Mouse (Mus musculus) neural tube, embryonic 15.5 days (tissue): ENCODE measurements around the gene Grm1. TPM values are rescaled to one million over a fixed set of nuclear protein-coding genes. Genes with fewer than 3 reads are reported as not detected.

Experiments used
- ATAC-seq: fragments of 200-750 bp; cut with Nextera tagmentation; 2 replicates; pipeline ENCODE4 v1.8.0; 2017; ENCODE audit warnings: mild to moderate bottlenecking, moderate TSS enrichment, moderate library complexity; ENCODE audit not compliant: low FRiP score
- H3K27ac ChIP-seq: fragments of 300-500 bp; sonication (generic); replicated peaks from 2 replicates; pipeline ENCODE4 v1.5.1; 2015; ENCODE audit warnings: mild to moderate bottlenecking, inconsistent platforms
- H3K27me3 ChIP-seq: fragments of 300-500 bp; sonication (generic); replicated peaks from 2 replicates; pipeline ENCODE4 v1.6.1; 2015; ENCODE audit warnings: inconsistent platforms
- H3K36me3 ChIP-seq: fragments of 300-500 bp; sonication (generic); 2 replicates; pipeline ENCODE4 v1.6.1; 2015; ENCODE audit warnings: inconsistent platforms
- H3K4me1 ChIP-seq: fragments of 300-500 bp; sonication (generic); 2 replicates; pipeline ENCODE4 v1.6.1; 2015; ENCODE audit warnings: inconsistent platforms
- H3K4me2 ChIP-seq: fragments of 300-500 bp; sonication (generic); 2 replicates; pipeline ENCODE4 v1.6.1; 2015; ENCODE audit warnings: inconsistent platforms, mild to moderate bottlenecking, moderate library complexity
- H3K4me3 ChIP-seq: fragments of 300-500 bp; sonication (generic); replicated peaks from 2 replicates; pipeline ENCODE4 v1.5.1; 2015; ENCODE audit warnings: mild to moderate bottlenecking, inconsistent platforms
- H3K9ac ChIP-seq: fragments of 300-500 bp; sonication (generic); replicated peaks from 2 replicates; pipeline ENCODE4 v1.6.1; 2015; ENCODE audit warnings: mild to moderate bottlenecking, inconsistent platforms
- H3K9me3 ChIP-seq: fragments of 300-500 bp; sonication (generic); replicated peaks from 2 replicates; pipeline ENCODE4 v1.6.1; 2016; ENCODE audit warnings: inconsistent platforms
- WGBS: fragments of 180-500 bp; shearing (Covaris S2); methylation state at CpG from one replicate; pipeline ENCODE4 v1.1.7; 2015; ENCODE audit warnings: mixed read lengths; 5-methylcytosine and 5-hydroxymethylcytosine counted together
- polyA plus RNA-seq: library from polyadenylated mRNA; unstranded; fragments of >200 nt; fragmentation: Nextera tagmentation; extraction: Ambion mirVana; gene quantifications from 2 replicates; pipeline ENCODE4 v1.2.1, GENCODE M21; 2015

Gene Grm1
- polyA plus RNA-seq, 1 experiment from 2014 or later = 7.3 TPM

DNA sequence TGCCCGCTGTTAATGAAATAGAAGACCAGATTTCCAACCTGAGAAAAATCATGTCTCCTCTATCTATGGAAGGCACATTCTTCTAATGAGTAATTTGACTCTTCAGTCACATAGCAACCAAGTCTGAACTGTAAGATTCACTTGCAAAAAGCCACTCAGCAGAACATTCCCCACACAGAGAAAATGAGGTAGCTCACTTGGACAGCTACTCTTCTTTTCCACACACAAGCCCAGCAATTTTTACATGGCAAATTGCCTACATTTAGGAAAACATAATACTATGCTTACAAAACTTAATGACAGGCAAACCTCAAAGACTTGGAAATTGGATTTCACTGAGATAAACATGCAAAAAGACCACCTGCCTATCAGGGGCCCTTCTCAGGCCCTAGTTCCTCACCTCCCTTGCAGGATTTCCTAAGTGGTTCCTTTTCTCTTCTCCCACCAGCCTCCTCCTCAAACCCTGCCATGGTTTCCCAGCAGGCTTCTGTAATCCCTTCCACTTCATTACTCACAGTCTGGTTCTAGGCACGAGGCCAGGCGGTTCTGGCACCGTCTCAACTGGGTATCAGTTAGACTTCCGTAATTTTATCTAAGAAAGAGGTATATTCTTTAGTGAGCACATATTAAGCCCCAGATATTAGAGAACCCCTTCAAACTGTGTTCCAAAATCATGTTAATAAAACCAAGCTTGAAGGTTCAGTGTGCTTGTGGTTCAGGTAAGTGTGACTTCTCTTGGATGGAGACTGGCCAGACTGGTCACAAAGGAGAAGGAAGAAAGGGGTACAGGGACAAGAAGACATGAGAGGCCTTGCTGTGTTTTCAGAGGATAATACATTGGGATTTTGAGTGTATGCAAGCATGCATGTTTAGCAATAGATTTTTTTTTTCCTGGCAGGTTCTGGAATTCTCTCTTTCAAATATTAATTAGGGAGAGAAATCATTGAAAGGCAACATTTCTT lies 269.1 kb downstream of the Grm1 start:
- H3K4me2 ChIP-seq = no peak overlapping the region
- no peak overlapping the region for H3K27ac ChIP-seq
- H3K36me3 ChIP-seq = no peaks in the 10 kb centered on the region
- H3K4me1 ChIP-seq = no peaks in the 10 kb centered on the region
- 0 out of 2 replicates have a peak, but pooled peaks have one; percentile 73 for ATAC-seq
- no peak overlapping the region for H3K4me3 ChIP-seq
- H3K9me3 ChIP-seq = no peaks in the 10 kb centered on the region
- no peaks in the 10 kb centered on the region for H3K27me3 ChIP-seq
- H3K9ac ChIP-seq = no peak overlapping the region
- 60% methylated on average over 5 of the region's 5 CpGs for WGBS

DNA sequence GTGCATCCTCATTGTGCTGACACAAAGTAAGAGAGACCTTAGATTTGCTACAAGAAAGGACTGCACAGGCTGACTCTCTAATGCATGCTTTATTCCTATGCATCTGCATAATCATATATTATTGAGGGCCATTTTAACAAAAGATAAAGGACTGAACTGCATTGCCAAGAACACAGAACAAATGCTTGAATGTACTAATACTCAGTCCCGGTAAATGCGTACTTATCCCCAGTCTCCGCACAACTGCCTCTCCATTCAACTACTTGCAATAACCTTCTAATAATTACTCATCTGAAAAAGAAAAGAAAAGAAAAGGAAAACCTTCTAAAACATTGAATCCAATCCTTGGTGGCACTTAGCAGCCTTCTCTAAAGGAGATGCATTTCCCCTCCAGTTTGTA lies 272.4 kb downstream of the Grm1 start:
- H3K9ac ChIP-seq = no peak overlapping the region
- H3K27ac ChIP-seq = no peak overlapping the region
- no peaks in the 10 kb centered on the region for H3K9me3 ChIP-seq
- no peak overlapping the region for H3K4me3 ChIP-seq
- H3K4me2 ChIP-seq = no peak overlapping the region
- H3K27me3 ChIP-seq = no peaks in the 10 kb centered on the region
- WGBS = 81% methylated on average over 3 of the region's 3 CpGs
- ATAC-seq = no peak
- no peaks in the 10 kb centered on the region for H3K4me1 ChIP-seq
- H3K36me3 ChIP-seq = no peaks in the 10 kb centered on the region

DNA sequence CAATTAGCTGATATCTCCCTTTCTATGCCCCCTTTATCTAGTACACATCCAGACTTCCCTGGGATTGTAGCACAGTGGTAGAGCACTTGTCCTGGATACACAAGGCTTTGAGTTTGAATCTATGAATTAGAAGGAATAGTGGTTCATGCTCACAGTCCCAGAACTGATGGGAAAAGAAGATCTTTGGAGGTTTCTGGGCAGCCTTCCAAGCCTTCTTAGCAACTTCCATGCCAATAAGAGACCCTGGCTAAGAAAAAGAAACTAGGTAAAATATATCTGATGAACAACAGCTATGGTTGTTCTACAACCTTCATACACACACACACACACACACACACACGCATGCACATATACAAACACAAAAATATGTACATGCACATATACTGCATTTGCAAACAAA lies 286.8 kb downstream of the Grm1 start:
- Histone ChIP-seq H3K27ac (no peak overlapping the region), H3K4me3 (no peak overlapping the region), H3K9ac (no peak overlapping the region), H3K4me2 (no peak overlapping the region), H3K9me3 (no peaks in the 10 kb centered on the region), H3K4me1 (no peaks in the 10 kb centered on the region), H3K36me3 (no peaks in the 10 kb centered on the region), H3K27me3 (no peaks in the 10 kb centered on the region)
- WGBS = 100% methylated on average over 1 of the region's 1 CpGs
- no peak for ATAC-seq

DNA sequence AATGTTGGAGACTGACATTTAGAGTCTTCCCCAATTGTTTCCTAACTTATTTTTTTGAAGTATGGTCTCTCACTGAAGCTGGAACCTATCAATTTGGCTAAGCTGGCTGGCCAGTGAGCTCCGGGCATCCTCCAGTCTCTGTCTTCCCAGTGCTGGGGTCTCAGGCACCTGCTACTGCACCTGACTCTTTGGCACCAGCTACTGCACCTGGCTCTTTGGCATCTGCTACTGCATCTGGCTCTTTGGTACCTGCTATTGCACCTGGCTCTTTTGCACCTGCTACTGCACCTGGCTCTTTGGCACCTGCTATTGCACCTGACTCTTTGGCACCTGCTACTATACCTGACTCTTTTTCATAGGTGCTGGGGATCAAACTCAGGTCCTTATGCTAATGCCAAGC lies 291.7 kb downstream of the Grm1 start:
- Histone ChIP-seq H3K36me3 (no peaks in the 10 kb centered on the region), H3K27ac (no peak overlapping the region), H3K4me1 (no peaks in the 10 kb centered on the region), H3K9ac (no peak overlapping the region), H3K9me3 (no peaks in the 10 kb centered on the region), H3K4me2 (no peak overlapping the region), H3K4me3 (no peak overlapping the region), H3K27me3 (no peaks in the 10 kb centered on the region)
- 74% methylated on average over 1 of the region's 1 CpGs for WGBS
- no peak for ATAC-seq

DNA sequence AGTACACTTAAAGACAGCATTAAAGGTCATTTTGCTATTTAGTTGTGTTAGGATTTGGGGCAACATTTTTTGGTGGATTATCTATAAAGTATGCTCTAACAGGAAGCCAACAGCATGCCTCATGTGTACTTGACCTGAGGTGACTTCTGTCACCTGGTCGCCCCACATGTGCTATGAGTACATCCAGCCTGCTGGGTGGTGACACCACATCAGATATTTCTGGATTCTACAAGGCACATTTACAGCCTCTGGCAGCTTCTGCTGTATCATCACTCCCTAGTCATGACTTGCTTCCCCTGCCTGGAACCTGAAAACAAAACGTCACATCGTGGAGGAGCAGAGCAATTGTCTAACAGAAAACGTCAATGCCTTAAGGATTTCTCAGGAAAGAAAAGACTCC lies 292.2 kb downstream of the Grm1 start:
- Histone ChIP-seq H3K36me3 (no peaks in the 10 kb centered on the region), H3K4me1 (no peaks in the 10 kb centered on the region), H3K9ac (no peak overlapping the region), H3K9me3 (no peaks in the 10 kb centered on the region), H3K27me3 (no peaks in the 10 kb centered on the region), H3K27ac (no peak overlapping the region), H3K4me3 (no peak overlapping the region), H3K4me2 (no peak overlapping the region)
- no peak for ATAC-seq
- 81% methylated on average over 4 of the region's 4 CpGs for WGBS

DNA sequence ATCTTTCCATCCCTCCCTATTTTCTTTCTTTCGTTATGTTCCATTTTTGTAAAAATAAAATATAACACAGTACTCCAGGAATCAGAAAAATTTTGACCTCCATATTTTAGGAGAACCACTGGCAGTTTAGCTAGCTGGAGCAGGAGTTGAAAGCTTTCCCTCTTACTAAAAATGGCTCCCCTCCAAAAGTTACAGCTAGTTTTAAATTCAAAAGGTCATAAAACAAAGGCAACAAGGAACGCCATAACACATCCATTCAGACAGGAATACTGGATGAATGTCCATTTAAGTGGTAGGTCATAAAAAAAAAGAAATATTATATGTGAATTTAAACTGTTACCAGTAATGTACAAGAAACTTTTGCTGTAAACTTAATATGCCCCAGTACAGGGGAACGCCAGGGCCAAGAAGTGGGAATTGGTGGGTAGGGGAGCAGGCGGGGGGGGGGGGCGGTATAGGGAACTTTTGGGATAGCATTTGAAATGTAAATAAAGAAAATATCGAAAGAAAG lies 294.2 kb downstream of the Grm1 start:
- Histone ChIP-seq H3K4me1 (no peaks in the 10 kb centered on the region), H3K27me3 (no peaks in the 10 kb centered on the region), H3K36me3 (no peaks in the 10 kb centered on the region), H3K9ac (no peak overlapping the region), H3K4me2 (no peak overlapping the region), H3K4me3 (no peak overlapping the region), H3K9me3 (no peaks in the 10 kb centered on the region), H3K27ac (no peak overlapping the region)
- no peak for ATAC-seq
- WGBS = 80% methylated on average over 5 of the region's 6 CpGs

DNA sequence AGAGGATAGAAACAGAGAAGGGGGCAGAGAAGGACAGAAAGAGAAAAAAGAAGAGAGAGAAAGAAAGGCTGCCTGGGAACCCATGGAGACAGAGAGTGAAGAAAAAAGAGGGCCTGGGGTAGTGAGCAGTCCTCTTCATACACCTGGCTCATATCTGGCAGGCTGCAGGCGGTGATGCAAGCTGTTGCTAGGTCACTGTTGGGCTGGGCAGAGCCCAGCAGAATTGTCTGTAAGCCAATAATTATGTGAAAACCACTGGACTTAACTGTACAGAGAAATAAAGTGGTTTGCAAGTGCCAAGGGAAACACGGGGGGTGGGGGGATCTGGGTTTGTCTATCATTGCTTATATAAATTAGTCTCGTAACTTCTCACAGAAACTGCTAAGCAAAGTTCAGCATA lies 297.0 kb downstream of the Grm1 start:
- no peak overlapping the region for H3K4me2 ChIP-seq
- no peaks in the 10 kb centered on the region for H3K4me1 ChIP-seq
- 76% methylated on average over 3 of the region's 3 CpGs for WGBS
- H3K36me3 ChIP-seq = no peaks in the 10 kb centered on the region
- H3K27me3 ChIP-seq = no peaks in the 10 kb centered on the region
- no peak for ATAC-seq
- H3K9me3 ChIP-seq = no peaks in the 10 kb centered on the region
- H3K27ac ChIP-seq = no peak overlapping the region
- H3K9ac ChIP-seq = no peak overlapping the region
- no peak overlapping the region for H3K4me3 ChIP-seq

DNA sequence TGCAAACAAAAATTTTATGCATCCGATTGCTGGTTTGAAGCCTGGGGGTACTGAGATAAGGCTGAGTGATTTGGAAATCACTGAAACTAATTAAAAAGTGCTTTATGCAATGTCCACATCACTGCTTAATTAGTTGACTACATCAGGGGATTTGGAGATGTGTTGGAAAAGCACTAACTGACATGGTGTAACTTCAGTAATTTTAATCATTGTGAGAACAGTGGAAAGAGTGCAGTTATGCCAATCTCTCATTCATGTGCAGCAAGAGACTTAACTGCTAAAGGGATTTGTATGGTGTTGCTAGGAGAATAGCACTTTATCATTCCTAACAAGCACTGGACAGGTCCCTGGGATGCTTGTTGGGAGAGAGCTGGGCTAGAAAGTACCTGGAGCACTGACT lies 307.3 kb downstream of the Grm1 start:
- Histone ChIP-seq H3K27me3 (no peaks in the 10 kb centered on the region), H3K9me3 (no peaks in the 10 kb centered on the region), H3K4me2 (no peak overlapping the region), H3K36me3 (no peaks in the 10 kb centered on the region), H3K9ac (no peak overlapping the region), H3K4me1 (no peaks in the 10 kb centered on the region; the same call in 1 of the 2 replicates), H3K27ac (no peak overlapping the region), H3K4me3 (no peak overlapping the region)
- WGBS = 53% methylated on average over 1 of the region's 1 CpGs
- ATAC-seq = peak; percentile 72; the same call in 1 of the 2 replicates

DNA sequence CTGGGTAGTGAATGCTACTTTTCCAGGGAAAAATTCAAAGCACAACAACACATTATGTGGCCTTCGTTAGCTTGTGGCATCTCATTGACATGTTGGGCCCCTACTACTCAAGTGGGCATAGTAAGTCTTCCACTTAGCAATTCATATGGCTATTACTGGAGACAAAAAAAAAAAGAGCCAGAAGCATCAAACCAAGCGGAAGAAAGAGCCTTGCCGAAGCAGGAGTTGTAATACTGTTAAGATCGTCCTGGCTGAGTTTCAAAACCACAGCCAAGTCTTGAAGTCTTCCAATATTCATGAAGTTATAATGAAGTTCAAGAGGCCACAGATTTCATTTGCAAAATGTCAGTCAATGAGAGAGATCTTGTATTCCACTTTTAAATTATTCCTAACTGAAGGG lies 319.1 kb downstream of the Grm1 start:
- Histone ChIP-seq H3K4me2 (no peak overlapping the region), H3K27me3 (no peaks in the 10 kb centered on the region), H3K4me3 (no peak overlapping the region), H3K9ac (no peak overlapping the region), H3K4me1 (no peaks in the 10 kb centered on the region), H3K27ac (no peak overlapping the region), H3K9me3 (no peaks in the 10 kb centered on the region), H3K36me3 (no peaks in the 10 kb centered on the region)
- no peak for ATAC-seq
- 83% methylated on average over 4 of the region's 4 CpGs for WGBS

DNA sequence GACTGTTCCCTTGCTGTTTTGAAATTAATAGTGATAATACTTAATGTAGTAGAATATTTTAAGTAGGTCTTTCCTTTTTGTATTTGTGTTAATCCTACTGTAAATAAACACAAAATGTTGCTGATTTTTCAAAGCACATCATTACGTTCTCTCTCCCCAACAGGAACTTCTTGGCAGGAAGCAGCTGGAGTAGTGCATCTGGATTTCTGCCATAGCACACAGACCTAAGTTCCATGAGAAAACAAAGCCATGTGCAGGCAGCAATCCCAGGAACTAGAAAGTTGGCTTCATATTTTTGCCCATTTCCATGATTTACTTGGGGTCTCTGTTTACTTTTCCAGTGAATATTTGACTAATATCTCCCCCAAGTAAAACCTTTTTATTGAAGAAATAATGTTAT lies 320.9 kb downstream of the Grm1 start:
- H3K27ac ChIP-seq = no peak overlapping the region

DNA sequence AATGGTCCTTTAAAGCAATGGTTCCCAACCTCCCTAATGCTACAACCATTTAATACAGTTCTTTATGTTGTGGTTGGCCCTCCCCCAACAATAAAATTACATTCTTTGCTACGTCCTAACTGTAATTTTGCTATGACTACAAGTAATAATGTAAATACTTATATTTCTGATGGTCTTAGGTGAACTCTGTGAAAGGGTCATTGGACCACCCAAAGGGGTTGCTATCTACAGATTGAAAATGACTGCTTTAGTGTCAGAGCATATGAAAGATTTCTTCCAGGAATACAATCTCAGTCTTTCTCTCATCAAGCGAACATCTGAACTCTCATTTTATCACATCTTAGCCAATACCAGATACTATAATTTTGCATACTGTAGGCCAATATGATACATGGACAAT lies 321.4 kb downstream of the Grm1 start:
- ATAC-seq = no peak
- Histone ChIP-seq H3K36me3 (no peaks in the 10 kb centered on the region), H3K9me3 (no peaks in the 10 kb centered on the region), H3K4me1 (no peaks in the 10 kb centered on the region), H3K27ac (no peak overlapping the region), H3K4me3 (no peak overlapping the region), H3K4me2 (no peak overlapping the region), H3K9ac (no peak overlapping the region), H3K27me3 (no peaks in the 10 kb centered on the region)
- WGBS = 79% methylated on average over 2 of the region's 2 CpGs

More for the DNA sequence above, 320.9 kb downstream of the Grm1 start:
- Histone ChIP-seq H3K27me3 (no peaks in the 10 kb centered on the region), H3K36me3 (no peaks in the 10 kb centered on the region), H3K4me3 (no peak overlapping the region), H3K9ac (no peak overlapping the region), H3K9me3 (no peaks in the 10 kb centered on the region), H3K4me2 (no peak overlapping the region), H3K4me1 (no peaks in the 10 kb centered on the region)
- WGBS = 76% methylated on average over 1 of the region's 1 CpGs
- no peak for ATAC-seq

DNA sequence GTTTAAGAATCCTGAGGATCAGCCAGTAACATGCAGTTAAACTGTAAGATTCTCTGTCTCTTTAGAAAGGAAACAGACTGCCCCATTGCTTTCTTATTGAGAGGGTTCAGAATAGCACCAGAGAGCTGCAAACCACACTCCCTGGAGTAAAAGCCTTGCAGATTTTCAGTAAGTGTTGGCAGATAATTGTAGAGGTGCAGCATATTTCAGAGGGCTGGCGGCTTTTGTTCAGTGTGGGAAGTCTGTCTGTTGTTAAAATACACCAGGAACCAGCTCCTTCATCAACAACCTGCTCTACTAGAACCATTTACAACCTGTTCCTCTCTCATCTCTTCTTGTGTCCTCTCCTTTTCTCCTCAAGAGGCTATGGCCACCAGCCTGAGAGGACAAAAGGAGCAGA lies 331.1 kb downstream of the Grm1 start:
- ATAC-seq = no peak
- Histone ChIP-seq H3K4me3 (no peak overlapping the region), H3K27me3 (no peaks in the 10 kb centered on the region), H3K36me3 (no peaks in the 10 kb centered on the region), H3K9me3 (no peaks in the 10 kb centered on the region), H3K4me2 (no peak overlapping the region), H3K4me1 (no peaks in the 10 kb centered on the region), H3K9ac (no peak overlapping the region), H3K27ac (no peak overlapping the region)
- 77% methylated on average over 1 of the region's 1 CpGs for WGBS
